Mouse (Mus musculus) embryonic facial prominence, embryonic 12.5 days (tissue): ENCODE data around the gene Dusp16. TPM values are rescaled to one million over a fixed set of nuclear protein-coding genes. Genes with fewer than 3 reads are reported as not detected.
"Not testable (repeated sequence)": the region's sequence is repeated elsewhere in the genome, so short reads cannot be mapped to it uniquely, and the experiment has no call there.

Experiments used
- ATAC-seq: fragments of 200-750 bp; cut with Nextera tagmentation; 2 replicates; pipeline ENCODE4 v1.8.0; 2017; ENCODE audit not compliant: insufficient number of reproducible peaks, insufficient read depth, low FRiP score, low TSS enrichment
- H3K27ac ChIP-seq: fragments of 300-500 bp; sonication (generic); 2 replicates; pipeline ENCODE4 v1.5.1; 2016; ENCODE audit warnings: mild to moderate bottlenecking
- H3K27me3 ChIP-seq: fragments of 300-500 bp; sonication (generic); 2 replicates; pipeline ENCODE4 v1.6.1; 2016; ENCODE audit warnings: mild to moderate bottlenecking, moderate library complexity
- H3K36me3 ChIP-seq: fragments of 300-500 bp; sonication (generic); 2 replicates; pipeline ENCODE4 v1.6.1; 2016; ENCODE audit warnings: mild to moderate bottlenecking
- H3K4me1 ChIP-seq: fragments of 300-500 bp; sonication (generic); 2 replicates; pipeline ENCODE4 v1.6.1; 2016
- H3K4me2 ChIP-seq: fragments of 300-500 bp; sonication (generic); replicated peaks from 2 replicates; pipeline ENCODE4 v1.6.1; 2016; ENCODE audit warnings: mild to moderate bottlenecking, moderate library complexity
- H3K4me3 ChIP-seq: fragments of 300-500 bp; sonication (generic); 2 replicates; pipeline ENCODE4 v1.5.1; 2016; ENCODE audit warnings: mild to moderate bottlenecking
- H3K9ac ChIP-seq: fragments of 300-500 bp; sonication (generic); 2 replicates; pipeline ENCODE4 v1.6.1; 2016; ENCODE audit warnings: mild to moderate bottlenecking, moderate library complexity
- H3K9me3 ChIP-seq: fragments of 300-500 bp; sonication (generic); 2 replicates; pipeline ENCODE4 v1.6.1; 2016; ENCODE audit warnings: mild to moderate bottlenecking, moderate library complexity
- WGBS: fragments of 180-500 bp; shearing (Covaris S2); methylation state at CpG from one replicate; pipeline ENCODE4 v1.1.7; 2016; 5-methylcytosine and 5-hydroxymethylcytosine counted together
- polyA plus RNA-seq: library from polyadenylated mRNA; unstranded; fragments of >200 nt; fragmentation: Nextera tagmentation; extraction: Ambion mirVana; gene quantifications from 2 replicates; pipeline ENCODE4 v1.2.1, GENCODE M21; 2016

Dusp16 gene
- polyA plus RNA-seq, 1 experiment from 2014 or later, result 18.3 TPM

DNA sequence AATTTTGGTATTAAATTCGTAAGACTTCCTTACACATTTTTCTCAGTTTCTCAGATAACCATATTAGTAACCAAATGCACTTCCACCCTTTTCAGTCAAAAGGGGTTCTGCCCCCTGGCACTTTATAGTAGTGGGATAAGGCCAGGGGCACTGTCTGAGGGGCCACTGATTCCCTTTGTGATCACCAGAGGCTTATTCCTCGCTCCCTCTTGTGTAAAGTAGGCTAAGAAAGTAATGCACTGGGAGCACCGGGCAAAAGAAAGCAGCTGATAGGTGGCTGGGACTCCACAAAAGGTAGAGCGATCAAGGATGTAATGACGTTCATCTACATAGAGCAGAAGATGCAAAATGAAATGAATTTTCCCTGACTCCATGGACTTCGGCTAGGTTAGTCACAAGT lies 106.9 kb downstream of the Dusp16 start:
- 88% methylated on average over 6 of the region's 6 CpGs for WGBS
- Histone ChIP-seq H3K4me1 (no peaks in the 10 kb centered on the region), H3K36me3 (no peaks in the 10 kb centered on the region), H3K27me3 (no peaks in the 10 kb centered on the region), H3K4me3 (no peak overlapping the region), H3K4me2 (no peak overlapping the region), H3K9me3 (no peaks in the 10 kb centered on the region), H3K9ac (no peak overlapping the region), H3K27ac (no peak overlapping the region)
- ATAC-seq, result no peak

DNA sequence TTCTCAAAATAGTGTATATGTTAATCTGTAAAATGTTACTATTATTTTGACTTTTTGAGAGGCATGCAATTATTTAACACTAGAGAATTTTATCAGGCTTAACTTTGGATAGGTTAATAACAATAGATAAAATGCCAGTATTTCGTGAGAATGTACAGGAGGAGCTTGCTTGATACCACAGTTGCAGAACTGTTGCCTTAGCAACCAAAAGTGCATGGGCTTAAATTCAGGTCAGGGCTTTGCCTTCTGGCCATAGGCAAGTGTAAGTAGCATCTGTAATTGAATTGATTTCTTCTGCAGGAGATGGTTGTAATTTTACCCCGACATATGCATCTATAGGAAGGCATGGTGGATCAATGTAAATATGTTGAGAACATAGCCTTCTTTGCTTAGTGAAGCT lies 107.4 kb downstream of the Dusp16 start:
- no peaks in the 10 kb centered on the region for H3K27me3 ChIP-seq
- WGBS, result 55% methylated on average over 2 of the region's 2 CpGs
- H3K4me2 ChIP-seq, result no peak overlapping the region
- no peaks in the 10 kb centered on the region for H3K36me3 ChIP-seq
- no peaks in the 10 kb centered on the region for H3K9me3 ChIP-seq
- no peaks in the 10 kb centered on the region for H3K4me1 ChIP-seq
- H3K4me3 ChIP-seq, result no peak overlapping the region
- H3K27ac ChIP-seq, result no peak overlapping the region
- ATAC-seq, result no peak
- no peak overlapping the region for H3K9ac ChIP-seq

DNA sequence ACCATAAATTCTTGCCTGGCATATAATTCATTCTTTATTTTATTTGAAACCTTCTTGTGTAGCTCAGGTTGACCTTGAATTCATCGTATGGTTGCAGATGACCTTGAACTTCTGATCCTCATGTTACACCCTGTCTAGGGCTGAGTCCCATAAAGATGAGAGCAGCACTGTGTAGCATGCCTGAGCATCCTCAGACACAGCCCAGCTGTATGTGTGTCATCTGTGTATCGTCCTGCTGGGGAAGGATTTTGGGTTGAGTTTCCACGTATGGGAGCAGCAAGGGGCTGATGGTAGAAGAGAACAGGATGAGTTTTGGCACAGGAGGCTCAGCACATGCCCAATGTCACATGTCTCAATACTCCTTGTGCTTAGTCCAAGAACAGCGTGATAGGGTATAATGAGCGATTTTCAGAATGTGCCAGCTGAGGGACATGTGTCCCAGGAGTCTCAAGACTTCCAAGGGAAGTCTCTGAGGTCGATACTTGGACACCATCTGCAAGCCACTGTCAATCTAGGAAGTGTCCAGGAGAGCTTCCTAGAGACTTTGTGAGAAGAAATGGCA lies 108.0 kb downstream of the Dusp16 start:
- Histone ChIP-seq H3K27ac (no peak overlapping the region), H3K4me2 (no peak overlapping the region), H3K9me3 (no peaks in the 10 kb centered on the region), H3K9ac (no peak overlapping the region), H3K4me3 (no peak overlapping the region), H3K27me3 (no peaks in the 10 kb centered on the region), H3K4me1 (no peaks in the 10 kb centered on the region), H3K36me3 (no peaks in the 10 kb centered on the region)
- WGBS, result 80% methylated on average over 6 of the region's 6 CpGs
- no peak for ATAC-seq

DNA sequence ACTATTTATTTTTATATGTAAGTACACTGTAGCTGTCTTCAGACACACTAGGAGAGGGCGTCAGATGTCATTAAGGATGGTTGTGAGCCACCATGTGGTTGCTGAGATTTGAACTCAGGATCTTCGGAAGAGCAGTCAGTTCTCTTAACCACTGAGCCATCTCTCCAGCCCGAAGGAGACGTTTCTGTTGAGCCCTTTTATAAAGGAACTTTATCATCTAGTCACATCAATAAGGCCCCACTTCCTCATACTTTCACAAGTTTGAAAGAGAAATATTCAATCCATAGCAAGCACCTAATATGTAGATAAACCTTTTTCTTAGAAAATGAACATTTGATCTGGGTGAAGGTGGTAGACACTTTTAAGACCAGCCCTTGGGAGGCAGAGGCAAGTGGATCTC lies 113.1 kb downstream of the Dusp16 start:
- H3K27me3 ChIP-seq, ATAC-seq, H3K9ac ChIP-seq, H3K4me1 ChIP-seq, H3K36me3 ChIP-seq, H3K4me3 ChIP-seq, H3K27ac ChIP-seq, H3K9me3 ChIP-seq, H3K4me2 ChIP-seq: not testable (repeated sequence)
- WGBS, result 90% methylated on average over 4 of the region's 4 CpGs

DNA sequence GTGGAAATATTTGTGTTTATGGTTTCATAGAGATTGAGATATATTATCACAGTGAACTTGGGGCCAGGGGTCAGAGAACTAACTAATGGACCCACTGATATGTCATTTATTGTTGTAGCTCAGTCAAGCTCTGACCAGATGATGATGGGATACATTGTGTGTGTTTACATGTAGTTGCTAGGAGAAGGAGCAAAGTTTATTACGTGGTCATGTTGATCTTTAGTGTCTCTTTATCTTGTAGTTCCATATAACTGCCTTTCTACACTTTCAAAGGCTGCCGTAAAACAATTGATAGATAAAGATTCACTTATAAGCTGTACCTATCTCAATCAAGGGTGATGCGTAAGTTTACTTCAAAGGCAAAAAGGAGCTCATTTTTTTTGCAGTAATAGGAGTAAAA lies 114.4 kb downstream of the Dusp16 start:
- H3K36me3 ChIP-seq, result no peaks in the 10 kb centered on the region
- no peaks in the 10 kb centered on the region for H3K27me3 ChIP-seq
- H3K4me1 ChIP-seq, result no peaks in the 10 kb centered on the region
- no peaks in the 10 kb centered on the region for H3K9me3 ChIP-seq
- H3K9ac ChIP-seq, result no peak overlapping the region
- no peak overlapping the region for H3K27ac ChIP-seq
- 81% methylated on average over 3 of the region's 3 CpGs for WGBS
- H3K4me2 ChIP-seq, result no peak overlapping the region
- no peak overlapping the region for H3K4me3 ChIP-seq
- ATAC-seq, result no peak

DNA sequence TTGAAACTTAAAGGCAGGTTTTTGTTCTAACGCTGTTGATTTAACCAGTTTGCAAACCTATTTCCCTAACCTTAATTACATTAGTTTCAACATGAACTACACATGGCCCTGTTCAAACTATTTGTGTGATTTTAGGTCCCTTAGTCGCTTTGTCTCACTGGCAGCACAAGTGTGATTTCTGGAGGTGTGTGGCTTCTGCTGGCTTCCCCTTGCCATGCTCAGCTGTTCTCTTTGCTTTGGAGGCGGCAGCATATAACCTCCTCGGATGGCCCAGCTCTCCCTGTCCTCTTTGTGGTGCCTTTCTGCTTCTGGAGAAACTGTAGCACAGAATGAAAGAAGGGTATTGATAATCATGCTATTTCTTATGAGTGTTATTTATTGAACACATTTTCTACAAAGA lies 114.9 kb downstream of the Dusp16 start:
- H3K27ac ChIP-seq, result no peak overlapping the region
- no peak for ATAC-seq
- no peaks in the 10 kb centered on the region for H3K9me3 ChIP-seq
- H3K4me2 ChIP-seq, result no peak overlapping the region
- no peaks in the 10 kb centered on the region for H3K4me1 ChIP-seq
- H3K27me3 ChIP-seq, result no peaks in the 10 kb centered on the region
- H3K36me3 ChIP-seq, result no peaks in the 10 kb centered on the region
- H3K4me3 ChIP-seq, result no peak overlapping the region
- no peak overlapping the region for H3K9ac ChIP-seq
- 80% methylated on average over 4 of the region's 4 CpGs for WGBS

DNA sequence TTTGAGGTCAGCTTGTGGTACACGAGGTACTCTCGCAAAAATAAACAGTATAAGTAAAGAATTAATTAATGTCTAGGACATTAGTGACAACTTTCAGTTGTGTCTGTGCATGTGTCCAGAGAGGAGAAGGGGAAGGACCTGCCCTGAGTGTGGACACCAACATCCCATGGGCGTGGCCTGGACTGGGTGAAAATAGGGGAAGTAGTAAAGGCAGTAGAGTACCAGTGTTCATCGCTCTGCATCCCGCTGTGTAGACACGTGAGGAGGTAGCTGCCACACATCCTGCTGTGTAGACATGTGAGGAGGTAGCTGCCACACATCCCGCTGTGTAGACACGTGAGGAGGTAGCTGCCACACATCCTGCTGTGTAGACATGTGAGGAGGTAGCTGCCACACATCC lies 118.7 kb downstream of the Dusp16 start:
- not testable (repeated sequence) for H3K4me3 ChIP-seq, H3K27ac ChIP-seq, H3K4me1 ChIP-seq, H3K9ac ChIP-seq, H3K27me3 ChIP-seq, H3K4me2 ChIP-seq, H3K36me3 ChIP-seq, ATAC-seq, H3K9me3 ChIP-seq
- 88% methylated on average over 8 of the region's 8 CpGs for WGBS

DNA sequence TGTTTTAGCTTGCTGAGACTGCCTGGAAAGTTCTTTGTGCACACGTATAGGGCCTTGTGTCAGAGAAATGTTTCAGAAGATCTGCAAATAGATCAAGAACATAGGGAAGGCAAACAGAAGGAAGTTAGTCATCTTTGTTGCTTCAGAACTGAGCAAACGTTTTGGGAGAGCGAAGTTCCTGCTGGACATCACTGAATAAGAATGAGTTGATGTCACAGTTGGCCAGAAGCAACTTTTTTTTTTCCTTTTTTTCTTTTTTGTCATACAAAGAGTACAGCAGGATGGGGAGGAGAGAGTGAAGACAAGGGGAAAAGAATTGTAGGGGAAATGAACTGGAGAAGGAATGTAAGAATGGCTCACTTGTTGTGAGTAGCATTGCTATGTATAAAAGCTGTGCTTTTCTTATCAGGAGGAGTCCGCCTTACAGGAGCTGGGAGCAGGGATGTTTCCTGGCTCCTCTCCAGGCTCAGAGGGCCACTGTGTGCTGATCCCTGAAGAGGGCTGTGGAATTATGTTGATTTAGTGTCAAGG lies 121.5 kb downstream of the Dusp16 start:
- Histone ChIP-seq H3K4me1 (peaks cover 4% of the 10 kb centered on the region; the same call in 1 of the 2 replicates), H3K27ac (no peak overlapping the region), H3K27me3 (no peaks in the 10 kb centered on the region), H3K9ac (no peak overlapping the region), H3K9me3 (no peaks in the 10 kb centered on the region), H3K4me3 (no peak overlapping the region), H3K4me2 (no peak overlapping the region), H3K36me3 (no peaks in the 10 kb centered on the region)
- WGBS, result 70% methylated on average over 4 of the region's 4 CpGs
- no peak for ATAC-seq

DNA sequence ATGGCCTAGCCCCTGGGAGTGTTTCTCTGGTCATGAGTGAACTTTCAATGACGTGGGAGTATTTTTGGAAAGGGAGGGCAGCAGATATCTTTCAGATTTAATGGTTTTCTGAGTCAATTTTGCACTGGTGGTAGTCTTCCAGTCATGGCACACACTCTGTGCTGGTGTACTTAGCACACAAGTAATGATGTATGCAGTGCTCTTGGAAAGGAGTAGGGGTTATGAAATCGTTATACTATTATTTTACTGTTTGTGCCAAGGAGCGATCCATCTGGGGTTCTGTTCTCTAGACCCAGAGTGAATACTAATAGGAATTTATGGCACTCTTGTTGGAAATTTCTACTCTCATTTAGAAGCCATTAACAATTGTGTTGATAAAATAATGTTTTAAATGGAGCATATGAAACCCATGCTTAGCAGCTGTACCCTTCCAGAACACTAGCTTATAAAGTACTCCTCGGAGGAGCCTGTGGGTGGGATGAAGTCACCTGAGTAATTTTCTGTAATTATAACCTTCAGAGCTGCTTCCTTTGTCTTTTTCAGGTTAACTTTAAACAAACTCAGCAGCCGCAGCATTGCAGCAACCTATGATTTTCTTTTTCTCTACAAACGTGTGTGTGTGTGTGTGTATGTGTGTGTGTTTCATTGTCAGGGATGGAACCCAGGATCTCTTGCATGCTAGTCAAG lies 123.1 kb downstream of the Dusp16 start:
- no peaks in the 10 kb centered on the region for H3K36me3 ChIP-seq
- no peak overlapping the region for H3K4me2 ChIP-seq
- 69% methylated on average over 6 of the region's 6 CpGs for WGBS
- peaks cover 4% of the 10 kb centered on the region; the same call in 1 of the 2 replicates for H3K4me1 ChIP-seq
- H3K9ac ChIP-seq, result no peak overlapping the region
- H3K27ac ChIP-seq, result no peak overlapping the region
- H3K27me3 ChIP-seq, result no peaks in the 10 kb centered on the region
- ATAC-seq, result no peak
- no peaks in the 10 kb centered on the region for H3K9me3 ChIP-seq
- H3K4me3 ChIP-seq, result no peak overlapping the region

DNA sequence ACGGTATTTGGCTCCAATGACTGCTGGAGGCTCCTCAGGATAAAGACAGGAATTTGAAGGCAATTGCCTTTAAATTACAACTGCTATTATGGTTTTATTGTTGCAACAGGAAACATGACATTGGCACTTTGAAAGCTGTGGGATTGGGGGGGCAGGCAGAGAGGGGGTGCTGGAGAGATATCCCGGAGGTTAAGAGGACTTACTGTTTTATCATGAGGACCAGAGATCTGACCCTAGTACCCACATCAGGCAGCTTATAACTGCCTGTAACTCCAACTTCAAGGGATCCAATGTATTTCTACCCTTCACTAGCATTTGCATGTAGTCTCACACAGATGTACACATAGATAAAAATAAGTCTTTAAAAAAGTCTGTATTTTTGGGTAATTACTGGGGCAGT lies 123.9 kb downstream of the Dusp16 start:
- H3K9me3 ChIP-seq, result no peaks in the 10 kb centered on the region
- no peaks in the 10 kb centered on the region for H3K36me3 ChIP-seq
- no peak overlapping the region for H3K4me2 ChIP-seq
- ATAC-seq, result no peak
- no peak overlapping the region for H3K4me3 ChIP-seq
- no peak overlapping the region for H3K27ac ChIP-seq
- WGBS, result 84% methylated on average over 2 of the region's 2 CpGs
- H3K27me3 ChIP-seq, result no peaks in the 10 kb centered on the region
- H3K4me1 ChIP-seq, result peaks cover 4% of the 10 kb centered on the region; the same call in 1 of the 2 replicates
- H3K9ac ChIP-seq, result no peak overlapping the region

DNA sequence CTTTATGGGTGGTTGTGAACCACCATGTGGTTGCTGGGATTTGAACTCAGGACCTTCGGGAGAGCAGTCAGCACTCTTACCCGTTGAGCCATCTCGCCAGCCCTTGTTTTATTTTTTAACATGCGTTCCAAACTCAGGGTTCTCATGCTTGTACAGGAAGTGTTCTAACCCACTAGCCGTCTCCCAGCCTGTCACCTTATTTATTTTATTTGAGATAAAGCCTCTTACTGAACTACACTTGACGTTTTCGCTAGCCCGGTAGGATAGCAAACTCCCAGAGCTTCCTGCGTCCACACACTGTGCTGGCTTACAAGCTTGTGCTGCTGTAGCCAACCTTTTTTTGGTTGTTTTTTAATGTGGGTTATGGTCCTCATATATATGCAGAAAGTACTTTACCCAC lies 126.6 kb downstream of the Dusp16 start:
- 82% methylated on average over 9 of the region's 9 CpGs for WGBS

More for the DNA sequence above, 126.6 kb downstream of the Dusp16 start:
- Histone ChIP-seq H3K4me1 (peaks cover 4% of the 10 kb centered on the region; the same call in 1 of the 2 replicates), H3K36me3 (no peaks in the 10 kb centered on the region), H3K27ac (no peak overlapping the region), H3K9ac (no peak overlapping the region), H3K4me2 (no peak overlapping the region), H3K4me3 (no peak overlapping the region), H3K27me3 (no peaks in the 10 kb centered on the region), H3K9me3 (no peaks in the 10 kb centered on the region)
- no peak for ATAC-seq
